Mouse (Mus musculus) layer of hippocampus, postnatal 14 days (tissue): ENCODE results near the gene Aldob. TPM values are rescaled to one million over a fixed set of nuclear protein-coding genes. Genes with fewer than 3 reads are reported as not detected.
A peak's percentile ranks its signal among the peaks of the same experiment; 100 is the strongest.
"Not testable (repeated sequence)": the region's sequence is repeated elsewhere in the genome, so short reads cannot be mapped to it uniquely, and the experiment has no call there.

Experiments
- DNase-seq, 2 experiments: peaks; one replicate each; pipeline ENCODE4 v3.0.0; 2021 to 2022; ENCODE audit warnings: low spot score in 2 of 2, mixed read lengths in 1 of 2
- total RNA-seq, 2 experiments: library from RNA; stranded (reverse); gene quantifications; 2 replicates each; pipeline ENCODE4 v1.2.3; 2021

Gene Aldob
- total RNA-seq, 2 experiments from 2014 or later: 1.1 to 1.5 TPM

- no peak for DNase-seq
Observed at GRCm38 (mm10) chr4:49536671-49537070, 12.7 kb downstream of the Aldob start.

GRCm38 (mm10) chr4:49535675-49536294 is 13.6 kb downstream of the Aldob start:
- DNase-seq: no peak

GRCm38 (mm10) chr4:49535036-49535435 is 14.3 kb downstream of the Aldob start:
- no peak for DNase-seq

- DNase-seq: peak; percentile 54 to 85
Observed at GRCm38 (mm10) chr4:49522576-49522975, 26.8 kb downstream of the Aldob start.

GRCm38 (mm10) chr4:49521346-49521745 is 28.0 kb downstream of the Aldob start:
- DNase-seq: no peak

- DNase-seq: peak; percentile 93 to 99
Observed at GRCm38 (mm10) chr4:49520572-49521340, 28.6 kb downstream of the Aldob start, which contains the start of the genes Mrpl50 and Zfp189. Mrpl50 (minus strand) TSS chr4:49521093. Zfp189 (plus strand) TSS chr4:49521176.

GRCm38 (mm10) chr4:49519476-49519875 is 29.9 kb downstream of the Aldob start:
- no peak for DNase-seq

GRCm38 (mm10) chr4:49514441-49514840 is 34.9 kb downstream of the Aldob start:
- DNase-seq: no peak

- no peak for DNase-seq
Observed at GRCm38 (mm10) chr4:49512636-49513035, 36.7 kb downstream of the Aldob start.

GRCm38 (mm10) chr4:49510236-49510835 is 39.0 kb downstream of the Aldob start:
- not testable (repeated sequence) for DNase-seq

GRCm38 (mm10) chr4:49509183-49509582 is 40.2 kb downstream of the Aldob start:
- DNase-seq: no peak

- DNase-seq: no peak
Observed at GRCm38 (mm10) chr4:49506386-49506785, 43.0 kb downstream of the Aldob start, which contains the start of gene Baat. Baat (minus strand) TSS chr4:49506557.

- DNase-seq: no peak
Observed at GRCm38 (mm10) chr4:49503563-49503962, 45.8 kb downstream of the Aldob start.

Other genes starting within 250 kb of the Aldob start
- gene Acnat2, start 141.4 kb downstream of the Aldob start, total RNA-seq: not detected
- under 1 TPM in 1 of 2 experiments, not detected in 1; 0.32 TPM for gene Acnat1, start 75.6 kb downstream of the Aldob start, total RNA-seq
- gene Baat, start 43.0 kb downstream of the Aldob start, total RNA-seq: under 1 TPM in 1 of 2 experiments, not detected in 1; 0.26 TPM
- gene Mrpl50, start 28.5 kb downstream of the Aldob start, total RNA-seq: 10 to 100 TPM; 33.2 to 35.2 TPM
- gene Zfp189, start 28.4 kb downstream of the Aldob start, total RNA-seq: 10 to 100 TPM; 21.3 to 25.7 TPM
- 10 to 100 TPM; 65.7 to 73.9 TPM for gene Tmem246, start 48.3 kb upstream of the Aldob start, total RNA-seq
- 10 to 100 TPM; 71.0 to 78.1 TPM for gene Rnf20, start 82.5 kb upstream of the Aldob start, total RNA-seq
- gene Ppp3r2, start 132.5 kb upstream of the Aldob start, total RNA-seq: 1 to 10 TPM in 1 of 2 experiments, under 1 TPM in 1; 0.65 to 1.3 TPM